Mouse (Mus musculus): ENCODE measurements around the gene Map3k11.
A peak's percentile ranks its signal among the peaks of the same experiment; 100 is the strongest.
"Not testable (repeated sequence)": the region's sequence is repeated elsewhere in the genome, so short reads cannot be mapped to it uniquely, and the experiment has no call there.

The Map3k11 gene

DNA sequence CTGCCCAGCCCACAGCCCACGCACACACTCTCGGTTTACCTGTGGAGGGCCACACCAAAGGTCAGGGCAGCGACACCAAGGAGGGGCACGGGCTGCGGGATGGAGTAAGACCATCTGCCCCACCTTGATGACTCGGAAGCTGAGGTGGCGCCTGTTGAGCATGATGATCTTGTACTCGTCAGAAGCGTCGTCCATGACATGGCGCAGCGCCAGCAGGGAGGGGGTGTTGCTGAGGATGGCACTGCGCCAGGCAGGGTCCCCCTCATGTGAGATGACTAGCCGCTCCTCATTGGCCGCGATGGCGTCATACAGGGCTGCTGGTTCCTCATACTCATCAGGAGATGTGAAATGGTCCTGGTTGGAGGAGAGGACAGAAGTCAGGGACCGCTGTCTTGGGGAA is 22.2 kb upstream of the Map3k11 start:
- DNase-seq: no peak

GRCm38 (mm10) chr19:5668372-5668771 is 20.2 kb upstream of the Map3k11 start:
- no peak for DNase-seq

- DNase-seq: no peak
These were observed 8.1 kb upstream of the Map3k11 start for GRCm38 (mm10) chr19:5680432-5680831.

GRCm38 (mm10) chr19:5684236-5684635 is 4.3 kb upstream of the Map3k11 start:
- no peak for DNase-seq

GRCm38 (mm10) chr19:5684985-5685384 is 3.6 kb upstream of the Map3k11 start:
- DNase-seq: no peak

- DNase-seq: no peak
These were observed 3.1 kb upstream of the Map3k11 start for GRCm38 (mm10) chr19:5685431-5685830.

DNA sequence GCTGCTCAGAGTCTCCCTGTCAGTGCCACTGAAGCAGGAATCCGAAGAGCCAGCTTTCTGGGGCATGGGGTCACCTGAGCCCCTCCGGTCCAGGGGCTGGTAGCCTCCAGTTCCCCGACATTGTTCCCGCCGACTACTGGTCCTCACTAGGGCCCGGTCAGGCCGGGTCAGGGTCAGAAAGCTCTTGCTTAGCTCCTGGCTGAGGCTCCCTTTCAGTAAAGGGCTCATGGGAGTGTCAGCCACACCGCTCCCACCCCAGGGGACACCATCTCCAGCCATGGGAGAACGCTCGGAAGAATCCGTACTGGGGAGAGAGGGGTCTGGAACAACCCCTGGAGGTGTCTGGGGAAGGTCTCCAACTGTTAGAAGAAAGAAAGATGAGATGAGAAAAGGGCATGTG is 2.7 kb upstream of the Map3k11 start:
- no peak for DNase-seq

DNA sequence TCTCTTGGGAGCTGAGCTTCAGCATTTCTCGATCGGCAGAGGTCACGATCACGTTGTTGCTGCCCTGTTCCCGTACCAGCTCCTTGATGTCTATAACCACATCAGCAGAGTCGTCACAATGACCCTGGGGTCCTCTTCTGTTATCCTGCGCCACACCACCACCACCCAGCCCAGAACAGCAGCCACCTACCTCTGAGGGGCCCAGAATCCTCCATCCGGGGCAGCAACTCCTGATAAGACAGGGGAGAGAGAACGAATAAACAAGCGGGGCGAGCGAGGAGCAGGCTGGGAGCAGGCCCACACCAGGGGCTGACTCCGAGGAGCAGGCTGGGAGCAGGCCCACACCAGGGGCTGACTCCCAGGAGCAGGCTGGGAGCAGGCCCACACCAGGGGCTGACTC is 2.1 kb upstream of the Map3k11 start:
- no peak for DNase-seq

DNA sequence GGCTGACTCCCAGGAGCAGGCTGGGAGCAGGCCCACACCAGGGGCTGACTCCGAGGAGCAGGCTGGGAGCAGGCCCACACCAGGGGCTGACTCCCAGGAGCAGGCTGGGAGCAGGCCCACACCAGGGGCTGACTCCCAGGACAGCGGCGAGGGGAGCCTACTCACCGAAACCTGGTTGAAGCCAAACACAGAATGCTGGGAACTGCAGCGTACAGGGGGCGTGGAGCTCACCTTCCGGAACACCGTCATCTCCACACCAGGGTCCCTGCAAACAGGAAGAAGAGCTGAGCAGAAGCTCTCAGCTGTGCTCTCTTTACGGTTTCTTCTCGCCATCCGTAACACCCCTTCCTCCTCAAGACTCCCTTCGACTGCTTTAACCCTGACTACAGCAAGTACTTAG is 1.6 kb upstream of the Map3k11 start:
- not testable (repeated sequence) for DNase-seq

DNA sequence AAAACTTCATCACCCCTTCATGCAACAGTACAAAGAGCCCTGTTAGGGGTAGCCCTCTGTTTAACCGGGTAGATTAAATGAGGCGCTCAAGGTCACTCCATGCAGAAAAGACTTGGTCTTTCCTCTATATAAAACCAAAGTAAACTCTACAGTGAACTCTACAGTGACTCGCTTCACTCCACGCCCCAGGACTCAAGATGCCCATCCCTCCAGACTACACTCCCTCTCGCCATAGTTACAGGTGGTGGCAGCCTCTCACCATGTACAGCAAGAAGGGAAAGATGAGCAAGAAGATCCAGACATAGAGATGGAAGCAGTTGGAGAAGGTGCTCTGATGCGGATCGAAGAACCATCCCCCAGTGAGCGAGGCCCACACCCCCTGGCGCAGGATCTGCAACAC is 804 bp upstream of the Map3k11 start:
- no peak for DNase-seq

GRCm38 (mm10) chr19:5689088-5689428 is 516 bp downstream of the Map3k11 start:
- DNase-seq: no peak

DNA sequence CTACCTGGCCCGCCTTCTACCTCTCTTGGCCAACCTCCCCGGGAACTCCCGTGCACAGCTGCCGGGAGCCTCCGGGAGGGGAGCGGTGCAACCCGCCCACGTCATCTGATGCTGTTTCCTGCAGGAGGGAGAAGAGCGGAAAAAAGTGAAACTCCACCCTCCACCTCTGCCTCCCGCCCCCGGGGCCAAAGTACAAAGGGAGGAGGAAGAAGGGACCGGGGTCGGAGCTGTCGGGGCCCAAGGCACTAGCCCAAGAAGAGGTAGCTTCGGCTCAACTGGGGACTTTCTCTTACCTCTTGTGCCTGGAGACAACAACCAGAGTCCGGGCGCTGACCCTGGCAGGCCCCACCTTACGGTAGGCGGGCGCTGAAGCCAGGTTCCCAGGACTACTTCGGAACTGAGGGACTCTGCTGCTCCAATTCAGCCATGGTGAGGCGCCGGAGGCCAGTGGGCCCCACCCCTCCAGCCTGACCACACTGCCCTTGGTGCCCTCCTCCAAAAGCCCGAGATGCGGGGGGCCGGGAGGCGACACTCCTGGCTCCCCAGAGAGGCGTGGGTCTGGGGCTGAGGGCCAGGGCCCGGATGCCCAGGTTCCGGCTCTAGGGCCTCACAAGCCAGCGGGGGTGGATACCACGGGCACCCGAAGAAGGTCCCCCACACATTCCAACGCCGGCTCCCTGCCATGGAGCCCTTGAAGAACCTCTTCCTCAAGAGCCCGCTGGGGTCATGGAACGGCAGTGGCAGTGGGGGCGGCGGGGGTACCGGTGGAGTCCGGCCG is 1.2 kb downstream of the Map3k11 start:
- peak; percentile 88 for DNase-seq

DNA sequence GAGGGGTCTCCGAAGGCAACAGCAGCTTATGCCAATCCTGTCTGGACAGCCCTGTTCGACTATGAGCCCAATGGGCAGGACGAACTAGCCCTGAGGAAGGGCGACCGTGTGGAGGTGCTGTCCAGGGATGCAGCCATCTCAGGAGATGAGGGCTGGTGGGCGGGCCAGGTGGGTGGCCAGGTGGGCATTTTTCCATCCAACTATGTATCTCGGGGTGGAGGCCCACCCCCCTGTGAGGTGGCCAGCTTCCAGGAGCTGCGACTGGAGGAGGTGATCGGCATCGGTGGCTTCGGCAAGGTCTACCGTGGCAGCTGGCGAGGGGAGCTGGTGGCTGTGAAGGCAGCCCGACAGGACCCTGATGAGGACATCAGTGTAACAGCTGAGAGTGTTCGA is 1.8 kb downstream of the Map3k11 start:
- DNase-seq: peak; percentile 40

DNA sequence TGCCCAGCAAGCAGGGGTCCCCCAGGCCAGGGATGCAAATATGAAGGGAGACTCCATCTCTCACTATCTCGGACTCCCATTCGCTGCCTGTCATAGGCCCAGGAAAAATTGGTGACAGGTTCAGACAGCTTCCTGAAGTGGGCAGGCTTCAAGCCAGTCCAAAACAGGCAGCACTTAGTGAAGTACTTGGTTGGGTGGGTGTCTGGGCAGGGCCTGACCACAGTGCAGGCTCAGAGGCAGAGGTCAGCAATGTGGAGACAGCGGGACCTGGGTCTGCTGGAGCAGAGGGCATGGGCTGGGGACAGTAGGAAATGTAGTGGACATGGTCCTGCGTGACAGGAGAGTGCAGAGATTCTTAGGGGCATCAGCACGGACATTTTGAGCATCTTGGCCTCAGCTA is 3.1 kb downstream of the Map3k11 start:
- no peak for DNase-seq

- no peak for DNase-seq
These were observed 3.8 kb downstream of the Map3k11 start for GRCm38 (mm10) chr19:5692086-5692912.

DNA sequence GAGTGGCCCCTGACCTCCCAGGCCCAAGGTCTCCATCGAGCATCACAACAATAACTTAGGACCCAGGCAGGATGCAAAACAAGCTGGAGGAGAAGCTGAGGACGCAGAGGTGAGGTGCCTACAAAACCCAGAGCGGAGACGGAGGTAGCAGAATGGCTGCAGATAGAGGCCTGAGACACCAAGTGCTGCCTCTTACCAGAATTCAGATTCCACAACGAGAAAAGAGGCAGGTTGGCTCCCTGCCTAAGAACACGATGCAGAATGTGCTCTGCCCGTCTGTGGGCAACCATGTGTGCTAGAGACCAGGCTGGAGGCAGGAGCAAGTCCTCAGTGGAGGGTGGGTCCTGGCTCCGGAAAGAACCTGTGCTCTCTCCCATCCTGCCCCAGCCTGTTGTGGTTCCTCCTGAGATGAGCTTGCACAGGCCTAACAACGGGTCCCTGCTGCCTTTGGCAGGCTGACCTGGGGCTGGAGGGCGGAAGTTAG is 4.4 kb downstream of the Map3k11 start:
- DNase-seq: no peak

- DNase-seq: no peak
These were observed 5.3 kb downstream of the Map3k11 start for GRCm38 (mm10) chr19:5693801-5694200.

DNA sequence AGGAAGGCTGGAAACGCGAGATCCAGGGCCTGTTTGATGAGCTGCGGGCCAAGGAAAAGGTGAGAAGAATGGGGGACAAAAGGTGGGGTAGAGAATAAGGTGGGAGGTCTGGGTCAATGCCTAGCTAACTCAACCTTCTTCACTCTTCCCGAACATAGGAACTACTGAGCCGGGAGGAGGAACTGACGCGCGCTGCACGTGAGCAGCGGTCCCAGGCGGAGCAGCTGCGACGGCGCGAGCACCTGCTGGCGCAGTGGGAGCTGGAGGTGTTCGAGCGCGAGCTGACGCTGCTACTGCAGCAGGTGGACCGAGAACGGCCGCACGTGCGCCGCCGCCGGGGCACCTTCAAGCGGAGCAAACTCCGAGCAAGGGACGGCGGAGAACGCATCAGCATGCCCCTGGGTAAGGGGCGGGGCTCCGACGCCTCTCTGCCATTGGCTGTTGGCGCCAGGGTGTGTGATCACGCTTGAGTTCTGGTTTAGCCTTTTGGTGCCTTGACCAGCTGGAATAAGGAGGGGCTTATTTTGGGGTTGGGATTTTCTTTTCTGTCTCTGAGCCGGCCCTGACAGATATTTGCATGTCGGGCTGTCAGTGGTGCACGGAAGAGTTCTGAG is 7.4 kb downstream of the Map3k11 start:
- no peak for DNase-seq

DNA sequence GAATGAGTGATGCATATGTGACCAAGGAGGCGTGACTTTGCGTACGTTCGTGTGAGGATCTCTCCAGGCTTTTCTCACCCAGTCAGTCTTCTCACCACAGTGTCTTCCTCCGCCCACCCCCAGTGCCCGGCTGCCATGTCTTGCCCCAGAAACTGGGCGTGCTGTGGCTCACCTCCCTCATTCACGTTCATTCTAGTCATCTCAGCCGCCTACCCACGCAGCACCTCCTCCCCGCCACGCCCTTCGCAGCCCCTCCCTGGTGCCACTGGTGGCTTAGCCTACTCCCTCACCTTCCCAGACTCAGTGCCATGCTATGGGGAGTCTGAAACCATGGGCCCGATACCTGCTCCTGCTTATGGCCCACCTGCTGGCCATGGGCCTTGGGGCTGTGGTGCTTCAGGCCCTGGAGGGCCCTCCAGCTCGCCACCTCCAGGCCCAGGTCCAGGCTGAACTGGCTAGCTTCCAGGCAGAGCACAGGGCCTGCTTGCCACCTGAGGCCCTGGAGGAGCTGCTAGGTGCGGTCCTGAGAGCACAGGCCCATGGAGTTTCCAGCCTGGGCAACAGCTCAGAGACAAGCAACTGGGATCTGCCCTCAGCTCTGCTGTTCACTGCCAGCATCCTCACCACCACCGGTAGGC is 15.7 kb downstream of the Map3k11 start, which contains the start of gene Kcnk7:
Gene Kcnk7 (plus strand): TSS at position 205 of the 638 bp plus-strand sequence.
- peak; percentile 51 for DNase-seq

DNA sequence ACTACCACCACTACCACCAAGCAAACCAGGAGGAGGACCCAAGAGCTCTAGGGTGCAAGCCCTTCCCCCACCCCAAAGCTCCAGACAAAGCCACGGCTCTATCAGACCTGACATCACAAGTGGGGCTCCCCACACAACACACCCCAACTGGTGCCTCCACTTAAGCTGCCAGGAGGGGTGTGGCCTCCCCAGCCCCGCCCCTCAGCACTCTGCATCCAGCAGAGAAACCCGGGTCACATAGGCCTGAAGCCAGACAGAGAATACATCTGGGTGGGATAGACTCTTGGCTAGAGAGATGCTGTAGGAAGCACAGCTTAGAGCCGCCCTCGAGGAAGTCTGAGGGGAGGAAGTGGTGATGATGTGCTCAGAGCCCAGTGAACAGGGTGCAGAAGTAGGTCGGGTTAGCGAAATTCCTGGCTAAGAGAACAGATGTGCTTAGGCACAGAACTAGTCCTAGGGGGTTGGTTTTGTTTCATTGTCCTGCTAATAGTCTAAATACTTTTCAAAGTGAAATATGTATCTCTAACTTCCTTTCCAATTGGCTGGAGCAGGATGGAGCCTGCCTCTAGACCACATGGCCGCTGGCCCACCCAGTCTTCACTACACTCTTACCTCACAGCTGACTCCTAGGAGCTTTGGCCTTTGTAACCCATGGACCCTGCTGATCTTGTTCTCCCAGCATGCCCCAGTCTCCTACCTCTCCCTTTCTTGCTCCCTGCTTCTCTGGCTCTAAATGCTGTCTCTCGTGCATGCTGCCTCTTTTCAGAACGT is 16.4 kb downstream of the Map3k11 start:
- DNase-seq: peak; percentile 80

DNA sequence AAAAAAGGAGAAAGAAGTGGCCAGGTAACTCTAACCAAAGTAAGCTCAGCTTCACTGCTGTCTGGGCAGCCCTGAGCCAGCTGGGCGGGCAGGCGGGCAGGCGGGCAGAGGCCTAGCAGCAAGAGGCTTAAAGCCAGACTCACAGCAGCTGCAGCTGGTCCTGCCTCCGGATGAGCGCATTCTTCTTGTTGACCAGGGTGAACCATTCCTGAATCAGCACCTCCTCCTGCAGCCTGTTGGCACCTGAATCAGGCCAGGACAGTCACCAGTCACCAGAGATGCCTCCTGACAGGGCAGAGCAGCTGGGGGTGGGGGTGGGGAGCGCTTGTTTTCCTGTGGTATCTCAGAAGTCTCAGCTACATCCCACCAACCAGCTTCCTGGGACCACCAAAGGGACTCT is 21.5 kb downstream of the Map3k11 start:
- DNase-seq: no peak

DNA sequence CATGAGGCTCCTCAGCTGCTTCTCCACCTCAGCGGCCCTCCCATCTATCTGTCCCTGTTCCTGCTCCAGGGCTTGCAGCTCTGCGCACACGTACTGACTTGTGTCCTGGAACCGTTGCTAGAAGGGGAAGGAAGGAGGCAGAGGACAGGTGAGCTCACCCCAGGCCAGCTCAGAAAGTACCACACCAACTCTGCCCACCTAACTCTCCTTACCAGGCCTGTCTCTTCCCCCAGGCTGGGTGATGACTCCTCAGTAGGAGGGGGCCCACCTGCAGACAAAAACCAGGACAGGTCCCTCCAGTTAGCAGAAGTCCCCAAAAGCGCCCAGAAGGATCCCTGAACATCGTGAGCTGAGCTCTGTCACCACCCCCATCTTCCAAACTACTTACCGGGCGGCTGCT is 22.0 kb downstream of the Map3k11 start:
- DNase-seq: no peak
